Mouse (Mus musculus) heart, adult 11 months (tissue): ENCODE measurements around the gene Hist1h3a.

Experiments used
- DNase-seq: peaks from one replicate; pipeline ENCODE4 v3.0.0; 2022

The Hist1h3a gene

DNA sequence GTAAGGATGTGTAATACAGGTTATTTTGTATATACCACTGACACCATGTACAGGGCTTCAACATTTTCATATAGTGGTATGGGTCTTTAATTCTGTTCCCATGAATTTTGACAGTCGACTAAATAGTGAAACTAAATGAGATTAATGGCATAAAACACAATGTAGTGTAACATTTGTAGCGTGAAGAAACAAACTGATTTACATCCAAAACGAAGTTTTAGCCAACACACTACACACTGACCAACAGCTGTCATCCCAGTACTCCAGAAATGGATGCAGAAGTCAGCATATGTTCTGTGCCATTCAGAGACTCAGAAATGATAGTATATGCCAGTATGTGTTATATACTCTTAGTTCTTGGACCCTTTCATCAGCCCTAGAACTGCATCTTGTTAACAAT, 4.3 kb downstream of the Hist1h3a start:
- no peak for DNase-seq

DNA sequence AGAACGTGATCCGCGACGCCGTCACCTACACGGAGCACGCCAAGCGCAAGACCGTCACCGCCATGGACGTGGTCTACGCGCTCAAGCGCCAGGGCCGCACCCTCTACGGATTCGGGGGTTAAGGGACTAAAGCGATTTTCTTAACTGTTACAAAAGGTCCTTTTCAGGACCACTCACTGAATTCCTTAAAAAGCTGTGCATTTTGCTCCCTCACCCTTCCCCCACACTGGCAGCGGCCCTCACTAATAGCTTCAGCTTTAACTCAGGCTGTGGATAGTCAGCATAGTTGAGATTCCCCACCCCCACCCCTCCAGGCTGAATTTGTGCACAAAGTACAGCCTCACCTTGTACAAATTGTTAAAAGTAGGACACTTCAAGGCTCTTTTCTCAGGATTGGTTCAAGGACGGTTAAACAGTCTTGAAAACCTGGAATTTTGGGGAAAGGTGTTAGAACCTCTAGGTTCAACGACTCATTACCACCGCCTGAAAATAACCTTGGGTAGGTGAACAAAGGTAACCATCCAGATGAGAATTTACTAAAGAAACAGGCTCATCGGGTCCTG, 4.9 kb downstream of the Hist1h3a start:
- DNase-seq, result no peak

DNA sequence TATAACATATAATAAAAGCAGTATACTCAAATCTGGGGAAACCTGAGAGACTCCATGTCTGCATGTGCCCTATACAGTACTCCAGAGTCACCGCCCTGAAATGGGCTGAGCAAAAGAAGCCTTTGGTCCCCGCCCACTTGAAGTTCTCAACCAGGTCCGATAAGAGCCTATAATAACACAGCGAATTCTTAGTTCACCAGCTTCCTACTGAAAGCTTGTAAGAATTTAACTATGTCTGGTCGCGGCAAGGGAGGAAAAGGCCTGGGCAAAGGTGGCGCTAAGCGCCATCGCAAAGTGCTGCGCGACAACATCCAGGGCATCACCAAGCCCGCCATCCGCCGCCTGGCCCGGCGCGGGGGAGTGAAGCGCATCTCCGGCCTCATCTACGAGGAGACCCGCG, 5.4 kb downstream of the Hist1h3a start, which contains the start of gene Hist1h4b:
Gene Hist1h4b (plus strand): TSS at position 224 of the 400 bp plus-strand sequence.
- DNase-seq, result peak; percentile 98

DNA sequence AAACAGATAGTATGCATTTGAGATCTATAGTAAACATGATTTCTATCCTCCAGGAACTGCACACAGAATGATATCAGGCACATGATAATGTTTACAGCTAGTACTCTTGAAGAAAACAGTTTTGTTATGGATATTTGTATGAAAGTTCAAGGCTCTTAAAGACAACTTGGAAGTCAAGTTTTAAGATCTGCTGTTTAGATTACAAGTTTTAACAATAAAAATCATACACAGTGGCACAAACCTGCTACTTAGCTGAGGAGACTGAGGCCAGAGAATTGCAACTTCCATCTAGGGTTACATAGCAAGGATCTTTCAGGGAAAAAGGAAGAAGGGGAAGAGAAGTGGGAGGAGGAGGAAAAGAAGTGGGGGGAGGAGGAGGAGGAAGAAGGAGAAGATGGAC, 7.2 kb downstream of the Hist1h3a start:
- DNase-seq, result no peak

DNA sequence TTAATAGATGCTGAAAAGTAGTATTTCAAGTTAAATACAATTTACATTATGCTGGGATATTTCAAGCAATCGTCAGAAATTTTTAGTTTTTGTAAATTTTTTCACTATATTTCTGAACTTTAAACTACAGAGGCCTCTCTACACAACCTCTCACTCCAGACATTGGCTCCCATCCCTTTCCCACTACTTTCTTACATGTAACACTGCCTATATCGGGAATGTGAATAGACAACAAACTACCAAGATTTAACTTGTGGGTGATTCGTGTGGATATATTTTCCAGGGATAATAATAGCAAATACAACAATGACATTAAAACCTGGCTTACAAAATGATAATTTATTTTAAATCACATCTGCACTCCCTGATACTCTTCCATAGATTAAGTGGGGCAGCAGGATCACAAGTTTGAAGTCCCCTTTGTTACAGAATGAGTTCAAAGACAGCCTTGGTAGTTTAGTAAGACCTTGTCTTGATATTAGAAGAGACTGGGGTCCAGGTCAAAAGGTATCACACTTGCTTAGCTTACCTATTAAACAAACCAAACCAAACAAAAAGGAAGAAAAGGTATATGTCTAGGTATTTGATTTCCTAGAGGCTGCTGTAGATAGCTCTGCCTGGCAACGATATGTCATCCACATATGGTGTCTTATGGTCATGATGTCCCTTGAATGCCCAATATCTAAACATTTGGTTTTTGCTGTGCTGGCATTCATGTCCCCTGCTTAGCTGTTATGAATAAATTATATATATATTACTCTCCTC, 8.7 kb downstream of the Hist1h3a start:
- no peak for DNase-seq

DNA sequence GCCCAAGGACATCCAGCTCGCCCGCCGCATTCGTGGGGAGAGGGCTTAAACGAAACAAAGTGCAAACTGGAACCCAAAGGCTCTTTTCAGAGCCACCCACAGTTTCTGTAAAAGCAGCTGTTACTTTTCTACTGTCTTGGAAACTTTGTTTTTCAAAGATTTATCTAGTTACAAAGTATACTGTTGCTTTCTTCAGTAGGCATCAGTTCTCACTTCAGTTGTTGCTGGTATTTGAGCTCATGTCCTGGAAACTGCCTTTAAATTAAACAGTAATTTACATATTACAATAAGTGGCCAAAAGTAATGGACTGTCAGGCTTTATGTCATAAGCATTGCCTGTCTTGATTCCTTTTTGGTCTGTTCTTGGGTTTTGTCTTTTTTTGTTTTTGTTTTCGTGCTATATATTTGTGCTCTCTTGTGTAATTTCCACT, 9.4 kb downstream of the Hist1h3a start:
- DNase-seq, result no peak

DNA sequence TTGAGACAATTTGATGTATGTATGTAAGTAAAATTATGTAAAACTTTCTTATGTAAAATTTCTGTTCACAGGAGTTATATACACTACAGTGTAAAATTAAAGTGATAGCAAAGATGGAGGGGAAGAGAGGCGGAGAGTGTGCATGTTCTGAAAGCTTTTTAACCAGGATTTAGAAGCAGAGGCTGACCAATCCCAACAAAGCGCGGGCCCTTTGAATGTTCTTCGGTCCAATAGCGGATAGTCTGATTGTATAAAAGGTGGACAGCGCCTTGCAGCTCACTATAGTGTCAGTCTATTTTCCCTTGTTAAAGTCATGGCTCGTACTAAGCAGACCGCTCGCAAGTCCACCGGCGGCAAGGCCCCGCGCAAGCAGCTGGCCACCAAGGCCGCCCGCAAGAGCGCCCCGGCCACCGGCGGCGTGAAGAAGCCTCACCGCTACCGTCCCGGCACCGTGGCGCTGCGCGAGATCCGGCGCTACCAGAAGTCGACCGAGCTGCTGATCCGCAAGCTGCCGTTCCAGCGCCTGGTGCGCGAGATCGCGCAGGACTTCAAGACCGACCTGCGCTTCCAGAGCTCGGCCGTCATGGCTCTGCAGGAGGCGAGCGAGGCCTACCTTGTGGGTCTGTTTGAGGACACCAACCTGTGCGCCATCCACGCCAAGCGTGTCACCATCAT, 10.0 kb downstream of the Hist1h3a start, which contains the start of gene Hist1h3b:
Gene Hist1h3b (plus strand): TSS at position 201 of the 675 bp plus-strand sequence.
- peak; percentile 97 for DNase-seq

DNA sequence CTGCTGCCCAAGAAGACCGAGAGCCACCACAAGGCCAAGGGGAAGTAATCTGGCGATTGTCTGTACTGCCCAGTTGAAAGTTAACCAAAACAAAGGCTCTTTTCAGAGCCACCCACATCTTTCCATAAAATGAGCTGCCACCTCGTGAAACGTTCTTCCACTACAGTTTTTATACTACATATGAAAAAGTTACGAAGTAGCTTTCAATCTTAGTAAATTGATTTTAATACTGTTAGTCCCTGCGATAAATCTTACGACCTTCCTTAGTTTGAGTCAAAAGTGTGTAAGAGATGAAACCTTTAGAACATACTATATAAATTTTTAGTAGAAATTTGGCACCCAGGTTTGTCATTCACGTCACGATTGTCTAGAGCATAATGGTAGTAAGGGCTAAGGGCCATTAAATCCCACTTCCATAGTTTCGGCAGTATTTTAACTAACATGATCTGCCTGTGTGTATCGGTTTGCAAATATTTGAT, 10.7 kb downstream of the Hist1h3a start:
- no peak for DNase-seq

DNA sequence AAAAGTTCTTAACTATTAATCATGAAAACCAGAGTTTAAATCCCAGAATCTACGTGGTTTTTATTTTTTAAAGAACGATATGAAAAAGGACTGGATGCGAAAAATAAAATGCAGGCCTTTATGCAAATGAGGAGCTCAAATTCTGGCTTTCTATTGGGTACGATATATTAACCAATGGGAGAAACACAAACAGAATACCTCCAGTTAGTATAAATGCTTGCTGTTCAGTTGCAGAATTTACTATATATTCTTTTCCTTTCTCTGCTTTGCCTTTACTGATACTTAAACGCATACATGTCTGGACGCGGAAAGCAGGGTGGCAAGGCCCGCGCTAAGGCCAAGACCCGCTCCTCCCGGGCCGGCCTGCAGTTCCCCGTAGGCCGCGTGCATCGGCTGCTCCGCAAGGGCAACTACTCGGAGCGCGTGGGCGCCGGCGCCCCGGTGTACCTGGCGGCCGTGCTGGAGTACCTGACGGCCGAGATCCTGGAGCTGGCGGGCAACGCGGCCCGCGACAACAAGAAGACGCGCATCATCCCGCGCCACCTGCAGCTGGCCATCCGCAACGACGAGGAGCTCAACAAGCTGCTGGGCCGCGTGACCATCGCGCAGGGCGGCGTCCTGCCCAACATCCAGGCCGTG, 11.2 kb downstream of the Hist1h3a start, which contains the start of gene Hist1h2ab:
Gene Hist1h2ab (plus strand): TSS at position 288 of the 639 bp plus-strand sequence.
- DNase-seq, result peak; percentile 95

DNA sequence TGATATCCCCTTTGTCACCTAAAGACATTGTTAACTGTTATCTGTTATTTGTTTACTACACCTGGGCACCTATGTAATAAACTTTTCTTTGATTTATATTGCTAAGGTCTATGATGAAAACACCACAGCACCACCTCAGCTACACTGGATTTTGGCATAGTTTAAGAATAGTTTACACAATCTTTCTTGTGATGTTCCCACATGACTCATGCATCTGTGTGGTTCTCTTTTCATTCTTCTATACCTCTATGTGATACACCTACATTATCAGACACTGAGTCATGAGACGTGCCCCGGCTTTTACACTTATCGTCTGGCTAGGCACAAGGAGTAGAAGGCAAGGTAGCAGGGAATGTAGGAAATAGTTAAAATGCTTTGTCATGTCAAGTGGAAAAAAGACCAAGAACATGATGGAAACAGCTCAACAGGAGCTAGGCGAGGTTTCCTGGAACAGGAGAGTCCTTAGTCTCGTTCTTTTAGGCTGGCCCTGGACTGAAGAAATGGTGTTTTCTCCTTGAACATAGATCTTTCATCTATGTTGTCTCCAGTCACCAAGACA, 12.5 kb downstream of the Hist1h3a start:
- DNase-seq, result peak; percentile 68

DNA sequence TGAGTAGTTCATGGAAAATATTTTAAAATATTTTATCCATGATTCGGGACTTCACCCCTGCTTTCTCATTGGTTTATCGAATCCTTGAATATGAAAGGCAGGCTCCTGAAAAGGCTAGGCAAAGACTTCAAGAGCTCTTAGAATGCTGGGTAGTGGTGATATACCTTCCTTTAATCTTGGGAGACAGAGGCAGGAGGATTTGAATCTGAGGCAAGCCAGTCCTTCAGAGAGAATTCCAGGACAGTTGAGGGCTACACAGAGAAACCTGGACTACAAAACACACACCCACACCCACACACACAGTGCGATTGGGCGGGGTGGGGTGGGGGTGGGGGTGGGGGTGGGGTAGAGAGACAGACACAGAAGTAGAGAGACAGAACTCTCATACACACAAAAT, 14.3 kb downstream of the Hist1h3a start:
- DNase-seq, result peak; percentile 76

DNA sequence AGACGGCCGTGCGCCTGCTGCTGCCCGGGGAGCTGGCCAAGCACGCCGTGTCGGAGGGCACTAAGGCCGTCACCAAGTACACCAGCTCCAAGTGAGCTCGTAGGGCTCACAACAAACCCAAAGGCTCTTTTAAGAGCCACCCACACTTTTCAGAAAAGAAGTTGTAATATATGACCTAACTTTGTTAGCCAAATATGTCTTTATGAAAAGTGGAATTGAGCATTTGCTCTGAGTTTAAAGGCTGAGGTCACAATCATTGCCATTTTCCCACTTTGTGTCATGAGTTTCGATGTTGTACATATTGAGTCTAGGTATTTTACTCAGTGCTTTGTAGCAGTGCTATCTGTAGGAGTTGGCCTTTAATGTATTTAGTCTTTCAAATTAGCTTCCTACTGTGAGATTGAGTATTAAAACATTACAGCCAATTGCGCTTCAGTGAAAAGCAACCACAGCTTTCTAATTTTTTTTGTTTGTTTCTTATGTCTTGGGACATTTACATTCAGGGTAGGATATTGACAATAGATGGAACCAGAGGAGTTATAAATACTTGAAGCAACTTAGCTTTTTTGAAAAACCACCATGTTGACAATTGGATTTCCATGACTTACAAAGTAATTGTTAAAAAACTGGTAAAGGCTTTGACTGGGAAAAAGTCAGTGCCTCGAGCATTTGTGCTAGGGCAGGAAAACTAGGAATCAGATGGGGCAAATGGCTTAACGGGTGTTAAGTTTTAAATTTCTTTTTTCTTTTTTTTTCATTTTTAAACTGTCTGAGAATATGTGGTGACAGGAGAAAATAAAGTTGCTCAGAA, 14.9 kb downstream of the Hist1h3a start:
- DNase-seq, result no peak

DNA sequence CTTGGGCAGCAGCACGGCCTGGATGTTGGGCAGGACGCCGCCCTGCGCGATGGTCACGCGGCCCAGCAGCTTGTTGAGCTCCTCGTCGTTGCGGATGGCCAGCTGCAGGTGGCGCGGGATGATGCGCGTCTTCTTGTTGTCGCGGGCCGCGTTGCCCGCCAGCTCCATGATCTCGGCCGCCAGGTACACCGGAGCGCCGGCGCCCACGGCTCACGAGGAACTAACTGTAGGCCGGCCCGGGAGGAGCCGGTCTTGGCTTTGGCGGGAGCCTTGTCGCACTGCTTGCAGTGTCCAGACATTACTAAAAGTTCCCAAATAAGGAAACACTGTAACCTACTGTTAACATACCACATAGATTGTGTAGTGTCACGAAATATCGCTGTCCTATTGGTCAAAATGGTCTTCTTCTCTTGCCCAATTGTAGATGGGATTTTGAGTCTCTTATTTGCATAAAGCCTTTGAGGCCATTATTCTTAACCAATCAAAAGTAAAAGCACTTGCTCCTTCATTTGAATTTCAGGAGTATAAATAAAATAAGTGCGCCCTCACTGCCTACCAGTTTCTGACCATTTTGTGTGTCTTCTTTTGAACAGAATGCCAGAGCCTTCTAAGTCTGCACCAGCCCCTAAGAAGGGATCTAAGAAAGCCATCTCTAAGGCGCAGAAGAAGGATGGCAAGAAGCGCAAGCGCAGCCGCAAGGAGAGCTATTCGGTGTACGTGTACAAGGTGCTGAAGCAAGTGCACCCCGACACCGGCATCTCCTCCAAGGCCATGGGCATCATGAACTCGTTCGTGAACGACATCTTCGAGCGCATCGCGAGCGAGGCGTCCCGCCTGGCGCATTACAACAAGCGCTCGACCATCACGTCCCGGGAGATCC, 15.7 kb downstream of the Hist1h3a start, which contains the start of gene Hist1h2bb:
Gene Hist1h2bb (plus strand): TSS at position 534 of the 880 bp plus-strand sequence.
- peak; percentile 98 for DNase-seq

DNA sequence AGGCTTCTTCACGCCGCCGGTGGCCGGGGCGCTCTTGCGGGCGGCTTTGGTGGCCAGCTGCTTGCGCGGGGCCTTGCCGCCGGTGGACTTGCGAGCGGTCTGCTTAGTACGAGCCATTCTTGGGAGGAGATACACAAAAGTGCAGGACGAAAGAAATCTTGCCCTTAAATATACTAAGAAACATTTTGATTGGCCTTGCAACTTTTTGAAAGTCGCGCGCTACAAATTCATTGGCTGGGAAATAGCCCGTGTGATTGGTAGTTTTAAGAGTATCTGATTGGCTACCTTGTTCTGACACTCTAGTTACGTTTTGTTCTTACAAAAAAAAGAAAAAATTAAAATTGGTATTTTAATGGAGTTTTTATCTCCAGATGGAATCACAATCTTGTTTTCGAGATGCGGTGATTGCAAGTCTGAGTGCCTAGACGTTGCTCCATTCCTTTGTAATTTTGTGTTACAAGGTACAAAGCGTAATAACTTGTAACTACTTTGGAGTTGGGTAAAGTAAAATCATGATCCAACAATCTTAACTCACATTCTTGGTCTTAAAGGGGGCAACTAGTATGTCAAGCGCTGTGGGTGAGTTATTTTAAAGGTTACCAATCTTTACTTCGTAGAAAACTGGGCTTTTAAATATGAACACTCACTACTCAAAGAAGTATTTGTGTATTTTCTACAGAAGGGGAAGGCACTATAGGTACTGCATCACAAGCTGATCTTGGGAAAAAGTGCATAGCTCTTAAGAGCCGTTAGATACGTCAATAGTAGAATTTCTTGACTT, 16.6 kb downstream of the Hist1h3a start, which contains the start of gene Hist1h3c:
Gene Hist1h3c (minus strand): TSS at position 222 of the 781 bp plus-strand sequence.
- peak; percentile 98 for DNase-seq

DNA sequence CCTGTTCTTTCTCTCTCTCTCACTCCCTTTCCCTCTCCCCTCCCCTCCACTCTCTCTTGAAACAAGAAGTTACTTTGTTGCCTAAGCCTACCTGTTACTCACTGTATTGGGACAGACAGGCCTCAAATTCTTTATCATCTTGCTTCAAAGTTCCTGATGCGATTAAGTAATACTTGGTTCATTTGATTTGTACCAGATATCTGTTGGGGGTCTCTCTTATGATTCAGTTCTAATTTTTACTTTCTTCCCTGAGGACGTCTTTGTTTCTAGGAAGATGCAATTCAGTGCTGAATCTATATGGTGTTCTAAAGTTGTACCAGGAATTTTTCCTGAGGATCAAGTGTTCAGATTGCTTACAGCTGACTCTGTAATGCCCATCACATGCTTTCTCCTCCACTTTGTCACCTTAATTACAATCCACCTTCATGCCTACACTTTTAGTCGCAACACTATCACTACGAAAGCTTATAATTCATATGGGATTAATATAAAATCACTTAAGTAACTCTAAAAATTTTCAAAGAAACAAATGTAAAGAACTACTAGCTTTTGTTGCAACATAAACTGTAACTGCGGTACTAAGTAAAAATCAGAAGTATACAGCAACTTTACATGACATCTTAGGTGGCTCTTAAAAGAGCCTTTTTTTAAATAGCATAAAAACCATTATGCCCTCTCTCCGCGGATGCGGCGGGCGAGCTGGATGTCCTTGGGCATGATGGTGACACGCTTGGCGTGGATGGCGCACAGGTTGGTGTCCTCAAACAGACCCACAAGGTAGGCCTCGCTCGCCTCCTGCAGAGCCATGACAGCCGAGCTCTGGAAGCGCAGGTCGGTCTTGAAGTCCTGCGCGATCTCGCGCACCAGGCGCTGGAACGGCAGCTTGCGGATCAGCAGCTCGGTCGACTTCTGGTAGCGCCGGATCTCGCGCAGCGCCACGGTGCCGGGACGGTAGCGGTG, 17.5 kb downstream of the Hist1h3a start:
- DNase-seq, result no peak

DNA sequence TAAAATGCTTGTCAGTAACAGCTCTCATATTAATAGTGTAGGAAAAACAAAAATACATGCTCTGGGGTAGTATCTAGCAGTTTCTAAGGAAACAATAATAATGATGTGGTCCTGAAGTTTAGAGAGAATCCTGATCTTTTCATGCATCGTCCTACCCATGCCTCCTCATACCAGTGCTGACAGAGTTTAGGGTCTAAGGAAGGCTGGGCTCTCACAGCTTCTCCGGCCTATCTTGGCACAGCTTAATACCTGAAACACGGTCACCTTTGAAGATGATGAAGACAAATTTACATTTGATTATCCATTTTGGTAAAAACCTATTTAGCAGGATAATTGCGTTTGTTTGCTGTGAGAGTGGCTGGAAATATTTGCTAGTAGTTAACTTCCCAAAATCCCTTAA, 18.2 kb downstream of the Hist1h3a start:
- DNase-seq, result no peak

DNA sequence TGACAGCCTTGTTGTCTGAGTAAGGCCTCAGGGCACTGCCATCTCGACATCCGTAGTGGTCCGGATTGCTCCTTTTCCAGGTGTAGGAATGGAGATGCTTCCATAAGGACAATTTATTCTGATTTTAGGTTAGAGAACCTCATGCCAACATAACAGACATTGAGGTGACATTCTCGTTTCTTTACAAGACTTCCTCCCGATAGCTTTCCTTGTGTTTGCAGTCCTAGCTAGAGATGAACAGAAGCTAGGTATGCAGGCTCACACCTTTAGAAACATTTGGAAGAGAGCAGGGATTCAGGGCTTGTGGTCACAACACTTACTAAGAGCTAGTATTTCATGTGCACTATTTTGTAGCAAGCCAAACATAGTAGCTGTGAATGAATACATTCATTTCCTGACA, 19.0 kb downstream of the Hist1h3a start:
- DNase-seq, result no peak

DNA sequence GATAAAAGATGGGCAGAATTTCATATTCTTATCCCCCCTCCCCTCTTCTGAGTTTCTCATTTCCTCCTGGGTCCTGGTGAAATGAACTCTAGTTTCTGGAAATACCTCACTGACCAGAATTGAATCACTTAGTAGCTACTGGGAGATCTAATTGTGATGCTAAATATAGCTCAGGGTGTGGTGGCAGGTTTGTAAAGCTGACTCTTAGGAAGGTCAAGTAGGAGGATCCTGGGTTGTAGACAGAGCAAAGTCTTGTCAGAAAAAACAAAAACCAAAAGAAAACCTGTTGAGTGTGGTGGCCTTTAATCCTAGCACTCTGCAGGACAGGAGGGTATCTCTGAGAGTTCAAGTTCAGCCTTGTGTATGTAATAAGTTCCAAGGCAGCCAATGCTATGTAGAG, 20.2 kb downstream of the Hist1h3a start:
- peak; percentile 40 for DNase-seq

DNA sequence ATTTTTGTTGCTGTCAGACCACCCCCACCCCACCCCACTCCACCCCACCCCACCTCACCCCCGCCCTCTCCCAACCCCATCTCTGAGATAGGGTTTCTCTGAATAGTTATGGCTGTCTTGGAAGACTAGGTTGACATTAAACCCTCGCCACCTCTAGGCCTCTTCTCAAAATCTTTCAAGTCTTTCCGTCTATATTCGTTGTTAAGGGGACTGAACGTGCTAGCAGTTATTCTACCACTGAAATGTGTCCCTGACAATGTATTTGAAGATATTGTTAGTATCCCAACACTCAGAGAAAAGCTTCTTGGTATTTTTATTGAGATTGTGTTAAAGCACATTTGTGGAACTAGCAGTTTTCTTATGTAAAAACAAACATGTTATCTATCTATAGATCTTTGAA, 21.3 kb downstream of the Hist1h3a start:
- DNase-seq, result peak; percentile 25
